Mouse (Mus musculus): ENCODE data around the gene Hoxa7. TPM values are rescaled to one million over a fixed set of nuclear protein-coding genes. Genes with fewer than 3 reads are reported as not detected.

Hoxa7 gene
- total RNA-seq, 2 experiments from 2014 or later = 2.6 to 4.1 TPM

DNA sequence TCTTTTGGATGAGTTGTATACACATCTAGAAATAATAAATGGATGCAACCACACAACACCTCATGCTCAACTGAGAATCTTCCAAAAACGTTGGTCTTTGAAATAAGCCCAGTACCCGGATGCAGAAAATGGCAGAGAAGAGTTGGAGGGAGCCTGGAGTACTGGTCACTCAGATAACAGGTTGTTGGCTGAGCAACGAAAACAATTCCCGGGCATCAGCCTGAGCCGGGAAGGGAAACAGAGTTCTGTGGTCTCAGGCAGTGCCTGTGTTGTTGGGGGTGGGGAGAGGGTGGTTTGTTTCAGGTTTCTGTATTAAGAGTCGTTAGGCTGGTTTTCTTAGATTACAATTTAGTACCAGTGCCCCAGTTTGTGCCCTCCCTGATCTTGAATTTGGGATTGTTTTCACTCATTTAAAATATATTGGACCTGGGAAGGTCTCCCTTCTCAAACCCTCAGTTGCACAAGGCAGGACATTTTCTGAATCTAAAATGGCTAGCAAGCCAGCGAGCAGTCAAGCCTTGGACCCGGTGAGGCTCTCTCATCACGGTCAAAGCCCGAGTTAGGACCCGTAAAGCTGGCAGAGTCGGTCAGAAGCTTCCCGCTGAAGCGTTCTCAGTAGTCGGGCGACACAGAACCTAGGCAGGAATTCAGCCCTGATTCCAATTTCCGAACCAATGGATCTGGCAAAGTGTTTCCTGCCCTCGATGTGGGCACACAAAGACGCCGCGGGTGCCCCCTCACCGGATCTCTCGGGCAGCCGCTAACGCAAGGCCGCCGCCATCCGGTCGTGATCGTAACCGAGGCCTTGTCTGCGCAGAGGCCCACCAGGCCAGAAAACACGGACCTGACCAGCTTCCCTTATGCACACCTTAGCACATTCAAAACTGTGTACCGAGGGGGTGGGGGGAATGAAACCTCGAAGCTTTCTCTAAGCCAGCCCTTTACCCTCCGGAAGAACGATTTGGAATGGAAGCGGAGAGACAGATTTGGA lies 7.1 kb upstream of the Hoxa7 start:
- 0 out of 2 replicates have a peak, but pooled peaks have one; percentile 5 for ATAC-seq (replicated peaks; ENCODE audit: low FRiP score, low TSS enrichment, poor library complexity, severe bottlenecking)

DNA sequence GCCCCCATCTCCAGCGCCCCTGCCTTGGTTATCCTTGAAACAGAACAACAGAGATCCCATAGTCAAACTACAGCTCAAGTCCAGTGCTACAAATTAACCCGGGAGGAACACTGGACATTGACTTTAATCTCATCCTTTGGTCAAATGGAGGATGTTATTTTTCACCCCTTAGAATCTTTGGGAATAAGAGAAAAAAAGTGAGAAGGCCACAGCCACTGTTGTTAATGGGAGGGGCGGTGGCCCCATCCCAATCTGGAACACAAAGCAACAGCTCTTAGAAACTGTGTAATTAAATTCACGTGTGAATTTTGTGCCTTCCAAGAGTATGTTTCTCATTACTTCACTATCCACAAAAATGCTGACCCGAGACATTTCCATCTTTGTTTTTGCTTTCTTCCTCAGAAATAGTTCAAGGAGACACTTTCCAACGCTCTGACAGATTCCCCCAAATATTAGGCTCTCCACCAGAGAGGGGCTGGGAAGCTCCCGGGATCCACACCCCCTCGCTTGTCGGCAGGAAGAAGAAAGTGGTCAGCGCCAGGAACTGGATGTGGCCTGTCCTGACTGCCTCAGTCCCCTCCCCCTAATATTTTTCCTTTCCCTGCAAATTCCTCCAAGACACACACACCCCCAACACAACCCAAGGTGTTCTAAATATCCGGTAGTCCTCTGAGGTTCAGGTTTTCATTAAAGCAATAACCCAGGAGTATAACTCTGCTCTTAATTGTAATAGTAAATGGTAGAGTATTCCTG lies 6.0 kb upstream of the Hoxa7 start:
- no peak for ATAC-seq (replicated peaks; ENCODE audit: low FRiP score, low TSS enrichment, poor library complexity, severe bottlenecking)

DNA sequence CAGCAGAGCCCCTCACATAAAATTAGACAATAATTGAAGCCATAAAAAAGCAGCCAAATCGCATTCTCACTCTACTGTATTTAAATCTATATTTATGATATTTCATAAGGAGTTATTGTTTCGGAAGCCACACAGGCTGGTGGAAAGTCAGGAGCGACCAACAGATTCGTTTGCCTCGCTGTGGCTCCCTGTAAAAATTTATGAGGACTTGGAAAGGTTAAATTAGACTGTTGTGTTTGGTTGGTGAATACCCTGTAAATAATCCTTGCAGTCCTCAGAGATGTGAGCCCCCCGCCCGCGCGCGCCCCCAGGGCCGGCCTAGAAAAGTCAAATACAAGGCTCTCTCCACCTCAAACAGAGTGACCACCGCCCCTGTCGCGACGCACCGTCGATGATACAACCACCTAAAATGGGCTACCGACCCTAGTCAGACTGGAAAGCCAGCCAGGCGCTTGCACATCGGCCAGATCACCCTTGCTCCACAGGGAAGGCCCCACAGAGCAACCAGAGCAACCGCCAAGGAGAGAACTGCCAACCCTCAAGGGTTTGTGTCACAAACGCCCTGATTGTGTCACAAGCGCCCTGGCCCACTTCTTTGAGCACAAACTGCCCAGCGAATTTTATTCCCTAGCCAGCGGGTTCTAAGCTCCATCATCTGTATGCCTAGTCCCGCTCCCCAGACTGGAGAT lies 5.1 kb upstream of the Hoxa7 start:
- no peak for ATAC-seq (replicated peaks; ENCODE audit: low FRiP score, low TSS enrichment, poor library complexity, severe bottlenecking)

DNA sequence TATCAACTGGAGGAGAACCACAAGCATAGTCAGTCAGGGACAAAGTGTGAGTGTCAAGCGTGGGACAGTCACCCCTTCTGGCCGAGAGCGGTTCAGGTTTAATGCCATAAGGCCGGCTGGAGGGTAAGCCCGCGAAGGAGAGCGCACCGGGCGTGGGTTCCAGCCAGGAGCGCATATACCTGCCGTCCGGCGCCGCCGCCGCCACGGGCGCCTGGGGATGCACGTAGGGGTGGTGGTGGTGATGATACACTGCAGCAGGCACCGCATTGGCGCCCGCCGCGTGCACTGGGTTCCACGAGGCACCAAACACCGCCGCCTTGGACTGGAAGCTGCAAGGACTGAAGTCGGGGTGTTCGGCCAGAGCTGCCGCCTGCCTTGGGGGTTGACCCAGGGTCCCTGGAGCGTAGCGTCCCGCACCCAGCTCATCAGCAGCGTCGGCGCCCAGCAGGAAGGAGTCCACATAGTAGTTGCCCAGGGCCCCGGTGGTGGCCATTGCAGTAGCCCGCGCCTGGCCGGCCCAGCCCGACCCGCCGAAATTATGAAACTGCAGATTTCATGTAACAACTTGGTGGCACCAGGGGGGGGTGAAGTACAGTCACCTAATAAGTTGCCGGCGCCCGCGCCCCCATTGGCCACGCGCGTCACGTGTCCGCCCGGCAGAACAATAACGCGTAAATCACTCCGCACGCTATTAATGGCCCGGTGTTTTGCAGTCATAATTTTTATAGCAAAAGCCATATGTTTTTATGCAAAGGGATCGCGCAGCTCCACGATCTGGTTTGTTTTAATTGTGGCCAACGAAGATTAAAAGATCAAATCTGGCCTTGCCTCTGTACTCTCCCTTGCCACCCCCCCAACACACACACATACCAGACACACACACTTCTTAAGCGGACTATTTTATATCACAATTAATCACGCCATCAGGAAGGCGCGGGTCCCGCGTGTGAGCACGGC lies 4.2 kb upstream of the Hoxa7 start:
- peak; percentile 57 for ATAC-seq (replicated peaks; ENCODE audit: low FRiP score, low TSS enrichment, poor library complexity, severe bottlenecking)

DNA sequence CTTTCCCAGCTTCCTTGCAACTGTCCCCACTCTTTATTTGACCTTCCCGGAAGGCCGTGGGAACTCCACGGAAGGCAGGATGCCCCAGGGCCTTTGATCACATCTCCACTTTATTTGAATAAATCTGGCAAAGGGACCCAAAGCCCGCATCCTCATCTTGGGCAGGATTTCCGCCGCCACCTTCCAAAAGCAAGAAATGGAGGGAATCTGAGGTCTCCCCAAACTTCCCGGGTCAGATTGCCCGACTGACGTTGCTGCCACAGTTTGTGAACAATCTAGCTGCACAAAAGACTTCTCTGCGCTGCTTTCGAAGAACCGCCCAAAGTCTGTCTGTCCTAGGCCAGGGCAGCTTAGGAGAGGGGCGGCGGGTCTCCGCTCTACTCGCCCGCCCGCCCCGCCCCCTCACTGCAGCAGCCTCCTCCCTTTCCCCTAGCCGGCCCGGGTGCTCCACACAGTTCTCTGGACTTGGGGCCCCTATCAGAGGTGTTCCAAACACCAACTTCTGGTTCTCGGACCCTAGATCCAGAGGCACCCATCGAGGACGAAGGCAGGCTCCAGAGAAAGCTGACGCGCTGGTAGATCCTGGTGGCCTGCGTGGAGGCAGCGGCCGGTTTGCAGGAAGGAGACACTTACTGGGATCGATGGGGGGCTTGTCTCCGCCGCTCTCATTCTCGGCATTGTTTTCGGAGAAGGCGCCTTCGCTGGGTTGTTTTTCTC lies 3.4 kb upstream of the Hoxa7 start:
- ATAC-seq (replicated peaks; ENCODE audit: low FRiP score, low TSS enrichment, poor library complexity, severe bottlenecking) = no peak

DNA sequence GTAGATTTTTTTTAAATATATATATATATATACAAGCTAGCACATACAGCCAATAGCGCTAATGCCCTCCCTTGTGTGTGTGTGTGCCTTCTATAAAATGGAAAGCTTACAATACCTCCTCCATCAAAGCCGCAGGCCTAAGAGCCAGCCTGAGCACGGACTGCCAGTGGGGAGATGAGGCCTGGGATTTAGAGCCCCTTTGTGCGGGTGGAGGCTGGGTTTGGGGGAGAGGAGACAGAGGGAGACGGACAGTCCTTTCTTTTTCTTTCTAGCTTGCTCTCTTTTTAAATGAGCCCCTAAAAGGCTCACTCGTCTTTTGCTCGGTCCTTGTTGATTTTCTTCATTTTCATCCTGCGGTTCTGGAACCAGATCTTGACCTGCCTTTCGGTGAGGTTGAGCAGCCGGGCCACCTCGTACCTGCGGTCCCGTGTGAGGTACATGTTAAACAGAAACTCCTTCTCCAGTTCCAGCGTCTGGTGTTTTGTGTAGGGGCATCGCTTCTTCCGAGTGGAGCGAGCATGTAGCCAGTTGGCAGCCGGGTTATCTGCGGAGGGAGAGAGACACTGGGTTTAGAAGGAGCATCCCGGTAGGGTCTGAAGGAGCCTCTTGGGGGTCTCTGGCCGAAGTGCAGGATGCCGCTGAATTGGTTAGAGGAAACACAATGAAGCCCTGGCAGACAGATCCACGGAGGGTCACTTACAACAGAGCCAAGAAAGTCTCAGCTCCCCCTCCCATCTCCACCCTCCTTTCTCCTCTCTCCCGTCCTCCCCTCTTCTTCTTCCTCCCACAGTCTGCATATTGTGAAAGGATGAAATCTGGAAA lies 2.5 kb upstream of the Hoxa7 start:
- ATAC-seq (replicated peaks; ENCODE audit: low FRiP score, low TSS enrichment, poor library complexity, severe bottlenecking) = no peak

DNA sequence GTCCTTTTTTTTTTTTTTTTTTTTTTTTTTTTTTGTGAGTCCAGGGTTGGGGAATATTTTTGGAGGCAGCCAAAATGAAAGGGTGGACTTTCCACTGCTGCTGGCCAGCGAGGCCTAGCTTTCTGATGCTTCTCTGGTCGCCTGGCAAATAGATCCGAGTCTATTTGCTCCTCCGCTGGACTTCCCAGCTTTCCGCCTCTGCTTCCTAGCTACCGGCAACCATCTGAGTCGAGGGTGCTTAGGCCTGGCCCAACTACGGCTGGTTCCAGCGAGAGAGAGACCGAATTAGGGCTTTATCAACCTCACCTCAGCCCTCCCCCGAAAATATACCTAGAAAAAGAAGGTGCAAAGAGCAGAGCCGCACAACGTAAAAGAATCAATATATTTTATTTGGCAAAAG lies 1.1 kb upstream of the Hoxa7 start:
- ATAC-seq (replicated peaks; ENCODE audit: low FRiP score, low TSS enrichment, poor library complexity, severe bottlenecking) = no peak

DNA sequence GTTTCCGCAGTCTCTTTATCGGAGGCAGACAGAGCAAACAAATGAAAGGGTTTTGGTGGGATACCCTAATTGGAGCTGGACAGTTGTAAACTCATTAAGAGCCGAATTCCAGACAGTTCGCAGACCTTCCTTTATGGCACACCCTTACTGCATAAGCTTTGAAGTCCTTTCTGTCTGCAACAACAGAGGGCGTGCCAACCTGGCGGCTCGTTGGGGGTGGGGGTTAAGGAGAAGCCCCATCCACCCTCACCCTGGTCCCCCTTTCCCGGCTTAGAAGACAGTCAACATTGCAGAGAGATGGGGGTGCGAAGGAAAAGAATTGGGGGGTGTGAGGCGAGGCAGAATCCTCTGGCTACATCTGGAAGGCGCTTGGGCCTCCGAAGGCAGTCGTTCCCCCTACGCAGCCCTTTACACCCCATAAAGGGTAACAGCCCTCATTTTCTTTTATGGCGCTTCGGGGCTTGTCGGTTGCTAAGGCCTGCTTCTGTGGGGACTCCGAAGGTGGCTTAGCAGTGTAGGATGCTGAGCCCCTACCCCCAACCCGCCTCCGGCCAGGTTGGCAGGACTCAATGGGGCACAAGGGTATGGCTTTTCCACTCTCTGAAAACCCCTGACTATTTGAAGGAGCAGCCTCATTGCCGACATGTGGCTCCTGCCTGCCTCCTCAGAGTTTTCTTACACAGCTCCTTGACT lies 485 bp upstream of the Hoxa7 start:
- no peak for ATAC-seq (replicated peaks; ENCODE audit: low FRiP score, low TSS enrichment, poor library complexity, severe bottlenecking)

DNA sequence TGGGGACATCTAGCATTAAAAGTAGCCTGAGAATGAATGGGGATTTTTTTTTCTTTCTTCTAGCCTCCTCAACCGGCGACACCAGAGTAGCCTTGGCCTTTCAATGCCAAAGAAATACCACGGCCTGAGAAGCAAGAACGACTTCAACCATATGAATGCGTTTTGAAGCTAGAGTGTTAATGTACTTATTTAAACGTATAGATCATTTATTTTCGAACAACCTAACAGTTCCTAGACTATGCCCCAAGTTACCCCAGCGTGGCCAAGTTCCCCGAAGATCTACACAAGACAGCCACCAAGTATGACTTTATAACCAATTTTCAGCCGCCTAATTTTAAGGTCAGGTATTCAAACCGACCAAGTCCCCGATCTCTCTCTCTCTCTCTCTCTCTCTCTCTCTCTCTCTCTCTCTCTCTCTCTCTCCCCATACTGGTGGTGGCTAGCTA lies 766 bp downstream of the Hoxa7 start:
- no peak for ATAC-seq (replicated peaks; ENCODE audit: low FRiP score, low TSS enrichment, poor library complexity, severe bottlenecking)

DNA sequence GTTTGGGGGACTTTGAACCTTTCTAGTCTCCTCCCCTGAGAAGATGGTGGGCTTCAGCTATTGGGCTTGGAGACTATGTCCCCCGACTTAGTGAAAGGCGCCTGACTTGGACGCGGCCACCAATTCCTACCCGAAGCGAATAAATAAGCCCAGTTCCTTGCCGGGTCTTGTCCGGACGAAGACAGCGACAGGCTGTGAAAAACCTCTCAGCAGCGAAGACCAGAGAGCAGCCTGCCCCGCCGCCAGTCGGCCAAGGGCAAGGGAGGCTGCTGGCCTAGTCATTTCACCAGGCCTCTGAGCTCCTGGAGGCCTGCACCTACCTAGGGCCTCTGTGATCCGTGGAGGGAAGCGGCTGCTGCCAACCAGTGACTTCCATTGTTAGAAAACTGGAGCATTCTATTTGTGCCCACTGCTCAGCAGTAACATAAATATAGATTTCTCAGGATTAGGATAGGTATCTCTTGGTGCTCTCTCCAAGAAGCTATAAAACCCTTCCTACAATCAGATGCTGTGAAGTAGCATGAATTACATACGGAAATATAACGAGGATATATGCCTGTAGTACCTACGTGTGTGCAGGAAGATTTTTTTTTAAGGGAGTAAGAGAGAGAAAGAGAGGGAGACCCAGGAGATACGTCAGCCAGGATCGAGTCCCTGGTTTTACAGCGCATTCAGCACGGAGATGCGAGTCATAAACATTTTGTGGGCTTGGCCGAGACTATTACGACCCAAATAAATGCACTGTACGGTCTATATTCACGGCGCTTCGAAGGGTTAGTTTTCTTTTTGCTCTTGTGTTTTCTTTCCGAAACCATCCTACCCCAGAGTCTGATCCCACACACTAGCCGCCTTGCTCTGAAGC lies 1.4 kb downstream of the Hoxa7 start:
- no peak for ATAC-seq (replicated peaks; ENCODE audit: low FRiP score, low TSS enrichment, poor library complexity, severe bottlenecking)

DNA sequence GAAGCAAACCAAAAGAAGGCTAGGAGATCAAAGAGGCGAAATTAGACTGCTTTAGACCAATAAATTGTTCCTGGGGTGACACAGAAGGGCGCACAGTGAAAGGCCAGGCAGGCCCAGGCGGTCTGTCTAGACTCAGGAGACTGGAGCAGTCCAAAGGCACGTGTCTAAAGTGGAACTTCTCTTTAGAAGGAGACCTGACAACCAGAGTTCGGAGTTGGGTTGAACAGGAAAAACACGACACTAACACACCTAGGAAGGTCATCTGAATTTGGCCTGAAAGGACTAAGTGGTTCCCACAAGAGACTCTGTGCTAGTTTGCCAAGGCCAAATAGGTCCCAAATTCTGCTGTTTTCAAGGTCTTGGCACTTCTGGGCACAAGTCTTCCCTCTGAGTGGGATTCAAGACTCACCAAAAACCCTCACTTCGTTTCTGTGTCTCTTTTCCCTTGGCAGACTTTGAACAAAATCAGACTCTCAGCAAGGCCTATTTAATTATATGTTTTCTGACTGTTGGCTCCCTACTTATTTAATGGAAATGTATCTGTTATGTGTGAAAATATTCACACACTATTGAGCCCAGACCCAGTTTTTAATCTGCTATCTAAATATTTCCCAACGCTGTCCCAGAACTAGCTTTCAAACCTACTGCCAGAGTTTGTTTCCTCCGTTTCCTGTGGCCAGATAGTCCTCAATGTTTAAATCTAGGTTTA lies 2.3 kb downstream of the Hoxa7 start:
- ATAC-seq (replicated peaks; ENCODE audit: low FRiP score, low TSS enrichment, poor library complexity, severe bottlenecking) = no peak

DNA sequence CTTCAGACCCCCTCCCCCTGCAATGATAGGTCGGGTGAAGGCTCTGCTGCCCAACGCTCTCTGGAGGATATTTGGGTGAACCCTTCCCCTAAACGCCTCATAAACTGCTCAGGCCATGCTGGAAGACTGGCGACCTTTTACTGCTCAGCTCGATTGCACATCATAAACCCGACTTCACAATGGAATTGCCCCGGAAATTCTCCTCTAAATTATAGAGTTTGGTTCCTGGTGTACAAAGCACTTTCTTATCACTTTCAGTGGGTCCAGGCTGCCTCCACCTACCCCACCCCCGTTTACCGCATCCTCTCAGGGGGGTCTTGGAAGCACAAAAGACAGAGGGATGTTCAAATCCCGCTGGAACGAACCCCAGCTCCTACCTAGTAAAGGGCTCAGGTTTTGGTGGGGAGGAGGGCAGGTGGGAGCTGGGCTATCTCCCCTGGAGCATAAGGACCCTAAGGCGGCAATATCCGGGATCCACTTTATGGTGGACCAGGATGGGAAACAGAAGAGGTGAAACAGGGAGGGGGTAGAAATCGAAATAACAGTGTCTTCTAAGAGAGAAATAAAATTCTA lies 2.9 kb downstream of the Hoxa7 start:
- no peak for ATAC-seq (replicated peaks; ENCODE audit: low FRiP score, low TSS enrichment, poor library complexity, severe bottlenecking)

DNA sequence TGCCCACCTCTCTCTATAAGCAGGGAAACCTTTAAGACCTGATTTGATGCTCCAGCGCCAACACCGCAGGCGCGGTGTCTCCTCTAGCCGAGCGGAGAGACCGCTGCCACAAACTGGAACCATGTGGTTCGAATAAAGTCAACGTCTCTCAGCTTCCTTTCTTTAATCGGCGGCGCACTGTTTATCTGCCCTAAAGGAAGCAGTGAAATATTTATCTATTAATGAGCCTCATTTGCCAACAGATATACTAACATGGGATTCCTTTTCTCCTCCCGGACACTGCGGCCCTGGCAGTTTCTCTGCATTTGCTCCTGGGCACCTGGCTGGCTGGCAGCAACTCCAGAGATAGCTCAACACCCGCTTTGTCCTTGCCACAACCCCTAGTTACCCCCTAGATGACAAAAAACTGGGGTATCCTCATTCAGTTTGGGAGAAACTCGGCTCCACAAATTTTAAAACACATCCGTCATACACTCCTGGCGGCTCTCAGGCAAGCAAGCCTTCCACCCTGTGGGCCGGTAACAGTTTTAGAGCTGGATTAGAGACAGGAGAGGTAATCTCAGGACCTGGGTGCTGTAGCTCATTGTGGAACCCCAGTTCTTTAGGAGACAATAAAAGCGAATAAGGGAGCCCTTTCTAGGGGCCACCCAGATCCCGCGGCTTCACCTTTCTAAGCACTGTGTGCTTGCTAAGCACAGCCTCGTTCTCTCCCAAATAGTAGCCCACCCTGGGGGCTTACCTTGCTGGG lies 3.6 kb downstream of the Hoxa7 start:
- no peak for ATAC-seq (replicated peaks; ENCODE audit: low FRiP score, low TSS enrichment, poor library complexity, severe bottlenecking)

DNA sequence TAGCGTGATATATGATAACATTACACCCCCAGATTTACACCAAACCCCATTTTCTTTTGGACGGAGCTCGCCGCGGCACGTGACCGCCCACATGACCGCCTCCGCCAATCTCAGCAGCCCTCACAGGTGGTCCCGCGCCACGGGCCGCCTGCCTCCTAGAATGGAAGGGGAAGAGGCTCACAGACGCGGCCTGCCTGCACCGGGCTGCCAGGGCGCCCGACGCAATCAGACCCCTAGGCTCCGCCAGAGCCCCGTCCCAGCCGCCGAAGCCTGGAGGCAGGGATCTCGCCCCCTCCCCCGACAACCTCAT lies 4.2 kb downstream of the Hoxa7 start:
- ATAC-seq (replicated peaks; ENCODE audit: low FRiP score, low TSS enrichment, poor library complexity, severe bottlenecking) = no peak
